Mouse (Mus musculus) thymus, adult 18-20 months (tissue): Measurements from ENCODE around the gene Cryz.

ENCODE experiments used
- DNase-seq, 2 experiments: peaks; one replicate each; pipeline ENCODE4 v3.0.0; 2022; ENCODE audit warnings: mixed read lengths in 2 of 2

The Cryz gene

DNA sequence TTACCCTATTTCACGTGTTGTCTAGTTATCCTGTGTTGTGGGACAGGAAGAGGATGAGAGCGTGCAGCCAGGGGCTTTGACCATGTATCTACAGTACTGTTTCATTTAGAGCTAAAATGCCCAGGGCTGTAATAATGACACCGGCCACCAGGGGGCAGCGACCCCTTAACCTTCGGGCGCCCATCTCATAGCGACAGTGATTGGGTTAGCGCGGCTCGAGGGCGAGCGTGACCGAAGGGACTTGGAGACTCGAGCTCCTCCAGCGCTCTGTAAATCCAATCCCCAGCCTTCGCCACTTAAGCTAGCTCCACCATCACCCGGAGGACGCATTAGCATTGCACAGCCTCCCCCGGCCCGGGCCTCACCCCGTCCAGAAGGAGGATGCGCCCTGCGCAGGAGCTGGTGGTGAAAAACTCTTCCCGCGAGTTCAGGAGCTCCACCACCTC, at the start of gene Cryz:
TSS of gene Cryz (plus strand) at position 224 of the 446 bp plus-strand sequence.
- peak; percentile 71 to 78 for DNase-seq

DNA sequence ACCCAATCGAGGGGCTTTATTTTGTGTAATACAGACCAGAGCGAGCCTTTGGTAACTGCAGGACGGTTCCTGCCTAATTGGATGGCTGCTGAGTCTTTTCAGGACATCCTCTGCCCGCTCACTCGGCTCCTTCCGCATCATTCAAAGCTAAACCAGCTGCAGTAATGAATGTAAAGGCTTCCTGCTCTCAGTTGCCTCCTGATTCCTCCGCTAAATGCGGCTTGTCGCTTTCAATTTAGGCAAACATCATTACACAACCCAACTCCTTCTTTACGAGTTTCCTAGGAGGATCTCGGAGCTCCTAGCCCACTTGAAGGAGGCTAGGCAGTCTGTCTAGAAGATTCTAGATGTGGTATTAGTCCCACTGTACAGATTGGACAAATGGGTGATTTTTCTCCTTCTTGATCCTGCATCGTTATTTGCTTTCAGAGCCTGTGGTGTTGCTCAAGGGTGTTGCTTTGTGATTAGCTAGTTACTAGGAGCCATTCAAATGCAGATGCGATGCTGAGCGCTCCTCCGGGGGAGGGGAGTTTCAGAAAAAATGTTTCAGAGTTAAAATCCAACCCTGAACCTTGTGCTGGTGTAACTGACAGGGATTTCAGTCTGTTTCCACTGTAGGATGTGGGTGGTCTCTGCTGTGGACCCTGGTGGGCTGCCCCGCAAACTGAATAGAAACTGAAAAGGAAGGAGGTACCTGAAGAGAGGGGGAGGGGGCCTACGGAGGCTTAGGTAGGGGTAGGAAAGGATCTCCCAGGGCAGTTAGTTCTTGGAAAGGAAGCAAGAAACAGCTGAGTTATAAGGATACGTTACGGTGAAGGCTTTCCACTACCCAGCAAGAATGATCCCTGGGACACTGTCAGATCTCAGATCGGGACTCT, 48.7 kb upstream of the Cryz start:
- no peak for DNase-seq

DNA sequence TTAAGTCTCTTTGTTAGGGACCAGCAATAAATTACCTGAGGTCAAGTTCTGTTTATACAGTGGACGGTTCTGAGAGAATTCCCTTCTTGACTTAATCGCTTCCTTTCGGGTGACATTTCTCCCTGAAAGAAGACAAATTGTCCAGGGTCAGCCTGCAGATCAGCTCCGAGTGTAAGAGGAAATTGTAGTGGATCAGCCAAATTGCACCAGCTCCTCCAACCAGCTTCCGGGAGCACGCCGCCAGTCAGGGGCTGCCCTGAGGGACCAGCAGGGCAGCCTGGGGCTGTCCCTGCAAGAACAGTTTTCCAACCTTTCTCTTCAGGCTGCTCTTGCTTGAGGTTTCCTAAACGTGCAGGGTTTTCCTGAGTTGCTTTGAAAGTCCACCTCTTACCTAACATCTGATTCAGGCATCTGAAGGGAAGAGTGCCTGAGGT, 47.6 kb upstream of the Cryz start:
- DNase-seq = no peak

DNA sequence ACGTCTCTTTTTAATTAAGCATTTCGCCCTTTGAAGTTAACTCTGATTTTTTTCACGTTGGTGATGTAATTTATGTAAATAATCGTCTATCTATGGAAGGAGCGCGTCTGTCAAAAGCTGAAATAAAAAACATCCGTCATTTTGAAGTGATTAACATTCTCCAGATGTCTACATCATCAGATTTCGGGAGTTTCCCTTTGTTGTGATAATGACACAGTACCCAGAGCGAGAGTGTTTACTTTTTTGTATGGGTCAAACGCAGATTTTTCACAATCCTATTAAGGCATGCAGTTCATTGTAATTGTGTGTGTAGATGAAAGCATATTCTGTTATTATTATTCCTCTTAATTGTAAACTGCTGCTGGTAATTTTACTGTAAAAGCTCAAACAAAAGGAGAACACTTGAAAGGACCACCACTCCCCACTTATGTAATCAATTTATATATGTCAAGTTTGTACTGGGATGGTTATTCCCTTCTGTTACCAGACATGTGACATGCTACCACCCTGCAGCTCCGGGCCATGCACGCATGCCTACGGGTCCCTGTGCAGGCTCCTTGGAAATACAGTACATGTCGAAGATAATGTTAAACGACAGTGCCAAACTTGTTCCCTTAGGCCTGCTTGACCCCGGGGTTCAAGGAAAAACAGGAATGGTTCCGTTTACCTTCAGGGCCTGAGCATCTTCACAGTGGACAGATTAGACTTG, 46.0 kb upstream of the Cryz start:
- DNase-seq = no peak

DNA sequence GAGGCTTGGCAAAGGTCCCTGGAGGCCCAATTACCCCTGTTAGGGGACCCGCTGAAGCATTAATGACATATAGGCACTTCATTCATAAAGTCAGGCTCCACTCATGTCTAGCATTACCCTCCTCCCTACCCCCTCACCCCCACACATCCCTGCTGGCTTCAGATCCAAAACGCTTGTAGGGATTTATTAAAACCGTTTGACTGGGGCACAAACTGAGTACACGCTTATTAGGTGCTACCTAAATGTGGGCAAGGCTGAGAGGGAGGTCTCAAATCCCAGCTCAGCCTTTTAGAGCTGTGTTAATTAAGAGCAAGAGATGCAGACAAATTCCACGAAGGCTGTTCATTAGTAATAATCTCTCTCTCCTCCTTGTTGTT, 45.5 kb upstream of the Cryz start:
- DNase-seq = no peak

DNA sequence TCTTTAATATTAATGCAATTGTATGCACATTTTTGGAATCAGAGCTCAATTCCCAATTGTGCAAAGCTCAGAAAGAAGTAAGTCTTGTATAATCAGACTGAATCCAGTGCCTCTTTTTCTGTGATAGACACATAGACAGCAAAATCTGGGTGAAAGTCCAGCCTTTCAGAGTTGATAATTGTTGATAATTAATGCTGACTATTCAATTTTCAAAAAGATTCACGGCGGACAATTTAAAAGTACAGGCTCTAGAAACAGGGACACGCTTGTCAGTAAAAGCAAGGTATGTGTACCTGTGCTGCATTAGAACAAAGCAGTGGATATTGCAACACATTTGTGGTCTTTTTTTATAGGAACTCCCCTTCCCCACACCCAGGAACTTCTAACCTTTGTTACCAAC, 34.3 kb upstream of the Cryz start:
- no peak for DNase-seq

DNA sequence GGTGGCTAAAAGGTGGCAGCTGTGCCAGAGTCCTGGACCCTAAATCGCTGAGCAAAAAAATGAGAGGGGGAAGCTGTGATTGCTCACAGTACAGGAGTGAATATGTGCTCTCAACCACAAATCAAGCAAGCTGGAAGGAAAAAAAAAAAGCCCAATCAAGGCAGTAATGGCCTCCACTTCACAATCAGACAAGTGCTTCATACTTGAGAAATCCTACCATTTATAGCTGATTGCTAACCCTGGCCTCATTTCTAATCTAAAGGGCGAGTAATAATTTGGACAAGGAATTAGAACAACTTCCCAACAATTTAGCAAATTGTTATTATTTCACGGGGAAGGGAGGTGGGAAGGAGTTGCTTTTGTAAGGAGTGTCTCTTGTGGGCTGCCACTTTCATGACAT, 31.1 kb upstream of the Cryz start:
- no peak for DNase-seq

DNA sequence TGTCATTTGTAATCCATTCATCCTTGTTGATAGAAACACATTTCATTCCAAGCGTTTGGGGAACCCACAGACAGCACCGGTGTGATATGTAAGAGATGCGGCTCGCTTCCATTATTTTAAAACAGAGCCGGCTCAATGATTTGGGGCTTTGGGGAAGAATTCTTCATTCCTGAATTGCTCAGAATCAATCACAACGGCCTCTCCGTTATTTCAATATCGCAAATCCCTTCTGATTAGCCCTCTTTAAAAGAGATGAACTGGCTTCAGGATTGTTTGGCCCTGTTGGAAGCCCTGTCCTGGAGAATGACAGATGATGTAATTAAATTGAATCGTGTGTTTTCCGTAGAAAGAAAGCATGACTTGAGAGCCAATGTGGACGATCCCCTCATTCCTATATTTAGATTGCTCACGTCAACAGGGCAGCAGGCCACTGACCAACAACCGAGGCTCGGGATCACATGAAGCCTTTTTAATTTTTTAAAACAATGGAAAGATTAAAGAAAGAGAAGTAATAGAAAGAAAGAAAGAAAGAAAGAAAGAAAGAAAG, 26.4 kb upstream of the Cryz start:
- no peak for DNase-seq

DNA sequence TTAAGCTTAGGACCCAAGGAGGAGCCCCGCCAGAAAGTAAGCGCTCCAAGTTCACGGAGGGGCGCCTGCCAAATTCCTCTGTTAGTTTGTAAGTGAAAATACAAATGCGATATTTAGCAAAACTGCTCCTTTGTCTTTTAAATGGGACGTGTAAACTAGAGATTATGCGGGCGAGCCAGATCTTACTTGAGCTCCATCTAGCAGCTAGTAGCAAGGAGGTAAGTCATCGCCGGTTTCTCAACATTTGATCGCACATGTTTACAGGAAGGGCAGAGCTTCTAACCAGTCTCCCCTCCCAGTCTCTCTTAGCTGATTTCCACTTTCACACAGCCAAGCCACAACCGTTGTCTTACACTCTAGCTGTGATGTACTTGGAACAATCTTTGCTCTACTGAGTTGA, 25.7 kb upstream of the Cryz start:
- DNase-seq = no peak

DNA sequence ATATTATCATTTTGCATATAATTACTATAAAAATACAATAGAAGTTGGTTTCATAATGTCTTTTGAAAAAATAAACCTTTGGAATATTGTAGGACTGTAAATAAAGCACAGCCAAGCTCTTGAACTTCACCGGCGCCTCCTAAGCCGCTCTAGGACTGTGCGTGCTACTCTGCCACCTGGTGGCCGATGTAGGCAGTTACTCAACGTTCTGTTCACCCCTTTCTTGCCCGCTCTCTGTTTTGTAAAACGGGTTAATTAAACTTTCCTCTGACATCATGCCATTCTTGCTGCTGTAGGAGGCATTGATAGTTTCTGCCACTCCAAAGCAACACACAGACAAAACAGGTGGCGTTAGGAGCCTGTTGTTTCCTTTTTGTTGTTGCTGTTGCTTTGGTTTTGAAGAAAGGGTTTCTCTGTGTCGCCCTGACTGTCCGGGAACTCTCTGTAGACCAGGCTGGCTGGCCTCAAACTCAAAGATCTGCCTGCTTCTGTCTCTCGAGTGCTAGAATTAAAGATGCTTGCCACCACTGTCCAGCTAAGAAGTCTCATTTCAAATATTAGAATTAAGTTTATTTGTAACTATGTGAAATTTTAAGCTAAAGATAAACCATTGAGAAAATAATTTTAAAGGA, 24.1 kb upstream of the Cryz start:
- DNase-seq = peak; percentile 8 to 10

DNA sequence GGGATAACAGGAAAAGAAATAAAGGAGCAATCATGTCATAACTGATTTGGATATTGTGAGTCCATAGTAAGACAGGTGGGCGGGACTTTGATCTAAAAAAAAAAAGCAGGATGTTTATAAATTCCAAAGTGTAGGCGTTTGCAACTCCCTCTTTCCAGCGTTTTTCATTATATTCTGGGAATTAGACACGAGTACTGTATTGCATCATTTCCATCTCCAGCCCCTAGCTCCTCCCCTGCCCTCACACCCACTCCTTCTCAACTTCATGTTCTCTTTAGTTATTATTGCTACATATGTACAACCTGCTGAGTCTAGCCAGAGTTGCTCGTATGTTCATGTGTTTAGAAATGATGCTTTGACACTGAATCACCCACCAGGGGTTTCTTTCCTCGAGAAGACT, 22.8 kb upstream of the Cryz start:
- no peak for DNase-seq

DNA sequence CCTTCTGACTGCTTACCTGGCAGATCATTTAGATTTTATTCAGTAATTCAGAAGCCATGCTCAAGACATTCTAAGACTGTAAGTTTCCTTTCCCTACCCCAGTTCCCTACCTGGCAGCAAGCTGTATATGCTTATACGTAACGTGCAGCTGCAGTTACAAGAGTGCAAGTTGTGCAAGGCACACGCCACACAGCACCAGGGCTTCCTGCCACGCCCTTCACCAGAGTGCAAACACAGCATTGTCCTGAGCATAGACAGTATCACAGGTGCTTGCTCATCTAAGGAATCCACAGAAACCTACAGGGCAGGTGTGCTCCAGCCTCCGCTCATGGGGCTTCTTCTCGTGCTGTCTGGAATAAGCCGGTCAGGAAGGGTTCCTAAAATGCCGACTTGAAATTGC, 18.6 kb upstream of the Cryz start:
- no peak for DNase-seq

DNA sequence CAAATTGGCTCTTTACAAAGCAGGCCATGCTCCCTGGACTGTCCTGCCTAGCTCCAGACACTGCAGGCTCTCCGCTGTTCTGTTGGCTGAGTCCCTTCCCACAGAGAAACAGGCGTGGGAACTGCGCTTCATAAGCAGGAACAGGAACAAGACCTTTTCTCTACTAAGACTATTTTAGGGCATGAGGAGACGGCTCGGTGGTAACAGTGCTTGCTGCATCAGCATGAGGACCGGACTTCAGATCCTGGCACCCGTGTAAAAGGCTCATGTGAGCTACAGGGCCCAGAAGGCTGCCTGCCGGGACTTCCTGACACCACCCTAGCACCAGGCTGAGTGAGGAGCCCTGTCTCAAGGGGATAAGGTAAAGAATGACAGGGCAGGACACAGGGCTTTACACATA, 12.2 kb upstream of the Cryz start:
- no peak for DNase-seq

DNA sequence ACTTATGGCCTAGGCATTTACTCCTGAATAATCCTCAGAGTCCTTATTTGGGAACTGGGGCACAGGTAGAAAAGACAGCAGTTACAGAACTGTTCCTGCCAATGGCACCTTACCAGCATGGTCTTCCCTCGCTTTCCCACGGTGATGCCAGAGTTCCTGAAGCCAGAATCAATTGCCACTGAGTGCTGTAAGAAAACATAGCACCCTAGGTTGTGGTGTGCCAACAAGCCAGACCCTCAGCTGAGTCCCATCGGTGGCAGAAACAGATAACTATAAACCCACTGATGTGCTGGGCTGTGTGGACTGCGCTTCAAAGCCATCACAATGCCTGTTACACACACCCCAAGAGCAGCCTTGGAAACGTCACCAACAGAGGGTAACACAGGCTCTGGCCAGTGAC, 5.5 kb upstream of the Cryz start:
- DNase-seq = no peak

DNA sequence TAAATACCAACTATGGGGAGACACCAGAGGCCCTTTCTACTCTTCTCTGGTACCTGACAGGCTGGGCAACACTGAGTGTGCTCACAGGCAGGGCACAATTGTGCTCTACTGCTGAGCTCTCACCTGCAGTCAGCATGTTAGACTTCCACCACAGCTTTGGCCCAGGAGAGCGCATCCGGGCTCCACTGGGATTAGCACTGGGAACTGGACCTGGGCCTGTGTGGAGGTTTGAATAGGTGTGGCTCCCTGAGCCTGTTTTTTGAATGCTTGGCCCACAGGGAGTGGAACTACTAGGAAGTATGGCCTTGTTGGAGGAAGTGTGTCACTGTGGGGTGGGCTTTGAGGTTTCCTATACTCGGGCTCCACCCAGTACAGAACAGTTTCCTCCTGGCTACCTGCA, 4.9 kb upstream of the Cryz start:
- no peak for DNase-seq

DNA sequence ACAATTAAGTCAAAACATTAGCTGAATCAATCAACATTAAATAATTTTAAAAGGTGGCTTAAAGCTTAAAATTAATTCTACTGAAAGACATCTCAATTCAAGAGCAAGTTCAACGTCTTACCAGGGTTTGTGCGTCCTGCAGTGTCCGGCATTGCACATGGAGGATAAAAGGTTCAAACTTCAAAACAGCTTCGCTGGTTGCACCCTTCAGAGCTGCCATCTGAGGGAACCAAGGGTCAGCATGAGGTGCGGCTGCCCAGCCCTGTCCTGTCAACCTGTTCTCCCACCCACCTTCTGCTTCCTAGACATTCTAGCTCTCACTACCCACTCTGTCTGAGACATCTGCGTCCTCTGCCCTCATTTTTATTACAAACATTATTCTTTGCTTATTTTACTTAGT, 2.9 kb upstream of the Cryz start:
- DNase-seq = no peak

DNA sequence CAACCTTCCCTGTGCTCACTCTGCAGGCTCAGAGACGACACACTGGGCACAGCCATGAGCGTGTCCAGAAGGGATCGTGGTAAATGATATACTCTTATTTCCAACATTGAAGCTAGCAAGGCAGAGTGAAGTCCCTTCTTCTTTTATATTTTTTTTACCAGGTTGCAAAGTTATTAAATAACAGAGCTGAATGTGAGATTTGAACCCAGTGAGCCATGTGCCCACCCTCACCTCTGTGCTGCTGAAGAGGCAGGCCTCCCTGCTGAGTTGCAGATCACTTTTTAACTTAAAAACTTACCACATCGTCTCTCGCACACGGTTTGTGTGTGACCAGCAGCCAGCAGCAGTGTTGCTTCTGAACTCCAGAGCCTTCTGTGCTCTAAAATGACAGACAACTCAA, 2.4 kb upstream of the Cryz start:
- no peak for DNase-seq

DNA sequence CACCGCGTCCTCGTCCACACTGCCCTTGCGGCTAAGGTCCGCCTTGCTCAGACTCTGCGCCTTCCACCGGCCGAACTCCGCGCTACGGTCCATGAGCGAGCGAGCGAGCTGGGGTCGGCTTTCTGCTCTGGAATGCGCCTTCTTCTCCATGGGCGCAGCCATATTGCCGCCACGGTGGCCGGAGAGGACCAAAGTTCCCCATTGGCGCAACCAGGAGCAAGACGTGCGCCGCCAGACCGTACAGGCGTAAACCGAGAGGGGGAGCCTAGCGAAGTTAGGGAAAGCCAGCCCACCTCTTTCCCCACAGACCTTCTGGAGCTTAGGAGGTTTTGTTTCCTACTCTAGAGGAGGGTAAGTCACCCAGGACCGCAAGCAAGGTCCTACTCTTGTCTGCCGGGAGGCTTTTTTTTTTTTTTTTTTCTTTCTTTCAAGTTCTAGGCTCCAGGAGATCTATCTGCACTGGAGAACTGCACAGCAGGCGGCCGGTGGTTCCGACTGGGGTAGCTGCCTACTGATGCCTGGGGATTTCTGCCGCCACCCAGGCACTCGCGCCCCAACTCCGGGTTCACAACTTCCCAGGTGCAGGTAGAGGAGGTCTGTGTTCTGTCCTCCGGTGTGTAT, 533 bp downstream of the Cryz start, which contains the start of gene Tyw3:
TSS of gene Tyw3 (minus strand) at position 171 of the 621 bp plus-strand sequence.
- peak; percentile 89 to 91 for DNase-seq

DNA sequence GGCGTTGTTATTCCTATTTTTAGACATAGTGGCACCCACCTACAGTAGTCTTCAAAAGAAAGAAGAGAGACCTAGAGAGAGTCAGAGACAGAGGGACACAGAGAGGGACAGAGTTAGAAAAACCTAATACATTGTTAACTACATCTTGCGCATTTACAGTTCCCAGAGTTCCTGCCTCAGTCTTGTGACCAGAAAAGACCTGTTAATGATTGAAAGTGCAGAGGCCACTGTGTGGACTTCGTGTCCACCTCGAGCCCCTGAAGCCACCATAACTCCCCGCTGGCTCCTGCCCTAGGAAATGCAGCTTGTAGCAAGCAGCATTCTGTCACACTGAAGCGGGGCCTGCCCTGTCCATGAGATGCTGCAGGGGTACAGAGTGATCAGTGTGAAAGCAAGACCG, 1.1 kb downstream of the Cryz start:
- DNase-seq = no peak

DNA sequence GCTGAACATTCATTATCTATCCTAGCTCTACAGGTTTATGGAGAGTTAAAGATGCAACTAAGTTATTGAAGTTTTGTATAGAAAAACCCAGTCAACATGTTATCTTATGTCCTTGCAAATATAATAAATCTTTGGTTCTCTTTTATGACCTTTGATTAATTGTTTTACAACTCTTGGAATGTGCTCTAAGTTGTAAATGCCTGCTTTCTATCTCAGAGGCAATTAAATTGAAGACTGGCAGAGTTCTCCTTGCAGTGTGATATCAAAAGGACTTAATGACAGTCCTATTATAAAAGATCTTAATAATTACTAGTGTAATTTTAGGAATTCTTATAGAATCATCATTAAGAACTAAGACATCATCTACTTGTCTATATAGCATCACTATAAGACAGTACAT, 5.6 kb downstream of the Cryz start:
- no peak for DNase-seq

DNA sequence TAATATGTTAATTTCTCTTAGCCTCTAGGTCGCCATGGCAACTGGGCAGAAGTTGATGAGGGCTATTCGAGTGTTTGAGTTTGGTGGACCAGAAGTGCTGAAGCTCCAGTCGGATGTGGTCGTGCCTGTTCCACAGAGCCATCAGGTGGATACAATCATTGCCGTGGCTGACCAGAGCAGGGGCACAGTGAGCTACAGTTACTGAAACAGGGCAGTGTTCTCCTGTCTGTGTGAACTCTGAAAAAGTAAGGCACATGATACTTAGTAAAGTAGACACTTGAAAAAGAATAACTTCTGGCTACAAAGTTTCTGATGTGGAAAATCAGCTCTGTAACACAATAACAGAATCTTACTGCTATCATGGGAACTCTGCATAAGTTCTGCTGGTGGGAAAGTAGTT, 8.4 kb downstream of the Cryz start:
- DNase-seq = no peak

DNA sequence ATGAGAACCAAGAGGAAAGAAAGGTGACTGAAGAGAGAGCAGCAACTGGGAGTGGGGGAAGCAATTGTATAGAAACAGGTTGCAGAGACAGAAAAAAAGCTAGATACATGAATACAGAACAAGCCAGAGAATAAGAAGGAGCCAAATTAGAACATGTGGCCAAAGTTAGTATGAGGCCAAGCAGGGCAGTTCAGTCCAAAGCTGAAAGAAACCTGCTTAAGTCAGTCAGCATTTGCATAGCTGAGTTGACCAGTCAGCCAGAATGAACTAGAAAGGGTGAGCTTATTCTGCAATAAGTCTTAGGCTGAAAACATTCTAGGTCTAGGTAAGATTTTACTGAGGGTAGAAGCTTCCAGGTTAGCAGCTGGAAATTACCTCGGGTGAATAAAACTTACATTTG, 11.4 kb downstream of the Cryz start:
- DNase-seq = no peak

DNA sequence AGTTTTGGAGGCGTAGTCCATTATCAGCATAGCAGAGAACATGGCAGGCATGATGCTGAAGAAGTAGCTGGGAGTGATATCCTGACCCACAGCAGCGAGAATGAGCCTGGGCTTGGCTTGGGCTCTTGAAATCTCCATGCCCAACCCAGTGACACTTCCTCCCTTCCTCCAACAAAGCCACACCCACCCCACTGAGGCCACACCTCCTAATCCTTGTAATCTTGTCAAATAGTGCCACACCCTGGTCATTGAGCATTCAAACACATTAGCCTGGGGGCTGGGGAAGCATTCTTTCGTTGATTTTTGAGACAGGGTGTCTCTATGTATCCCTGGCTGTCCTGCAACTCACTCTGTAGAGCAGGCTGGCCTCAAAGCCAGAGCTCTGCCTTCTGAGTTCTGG, 15.4 kb downstream of the Cryz start:
- no peak for DNase-seq
